Mouse (Mus musculus) heart, embryonic 13.5 days (tissue): ENCODE measurements around the gene Arl3. TPM values are rescaled to one million over a fixed set of nuclear protein-coding genes. Genes with fewer than 3 reads are reported as not detected.

ENCODE experiments used
- ATAC-seq: fragments of 200-750 bp; cut with Nextera tagmentation; 2 replicates; pipeline ENCODE4 v1.8.0; 2017; ENCODE audit warnings: moderate TSS enrichment; ENCODE audit not compliant: insufficient number of reproducible peaks, low FRiP score, low TSS enrichment; ENCODE audit errors: extremely low read depth
- H3K27ac ChIP-seq: fragments of 300-500 bp; sonication (generic); replicated peaks from 2 replicates; pipeline ENCODE4 v1.5.1; 2015; ENCODE audit warnings: moderate library complexity, mild to moderate bottlenecking, inconsistent platforms
- H3K27me3 ChIP-seq: fragments of 300-500 bp; sonication (generic); replicated peaks from 2 replicates; pipeline ENCODE4 v1.6.1; 2015; ENCODE audit warnings: mild to moderate bottlenecking, inconsistent platforms
- H3K36me3 ChIP-seq: fragments of 300-500 bp; sonication (generic); 2 replicates; pipeline ENCODE4 v1.6.1; 2015; ENCODE audit warnings: mild to moderate bottlenecking, inconsistent platforms
- H3K4me1 ChIP-seq: fragments of 300-500 bp; sonication (generic); 2 replicates; pipeline ENCODE4 v1.6.1; 2015; ENCODE audit warnings: inconsistent platforms
- H3K4me2 ChIP-seq: fragments of 300-500 bp; sonication (generic); 2 replicates; pipeline ENCODE4 v1.6.1; 2015; ENCODE audit warnings: inconsistent platforms, mild to moderate bottlenecking, moderate library complexity
- H3K4me3 ChIP-seq: fragments of 300-500 bp; sonication (generic); 2 replicates; pipeline ENCODE4 v1.5.1; 2015; ENCODE audit warnings: moderate library complexity, mild to moderate bottlenecking, inconsistent platforms
- H3K9ac ChIP-seq: fragments of 300-500 bp; sonication (generic); 2 replicates; pipeline ENCODE4 v1.6.1; 2015; ENCODE audit warnings: inconsistent platforms, mild to moderate bottlenecking, moderate library complexity
- H3K9me3 ChIP-seq: fragments of 300-500 bp; sonication (generic); 2 replicates; pipeline ENCODE4 v1.6.1; 2016; ENCODE audit warnings: inconsistent platforms
- WGBS: fragments of 180-500 bp; shearing (Covaris S2); methylation state at CpG from one replicate; pipeline ENCODE4 v1.1.7; 2015; ENCODE audit warnings: mixed read lengths; 5-methylcytosine and 5-hydroxymethylcytosine counted together
- polyA plus RNA-seq: library from polyadenylated mRNA; unstranded; fragments of >200 nt; fragmentation: Nextera tagmentation; extraction: Ambion mirVana; gene quantifications from 2 replicates; pipeline ENCODE4 v1.2.1, GENCODE M21; 2015

The Arl3 gene
- polyA plus RNA-seq, 1 experiment from 2014 or later = 82.1 TPM

DNA sequence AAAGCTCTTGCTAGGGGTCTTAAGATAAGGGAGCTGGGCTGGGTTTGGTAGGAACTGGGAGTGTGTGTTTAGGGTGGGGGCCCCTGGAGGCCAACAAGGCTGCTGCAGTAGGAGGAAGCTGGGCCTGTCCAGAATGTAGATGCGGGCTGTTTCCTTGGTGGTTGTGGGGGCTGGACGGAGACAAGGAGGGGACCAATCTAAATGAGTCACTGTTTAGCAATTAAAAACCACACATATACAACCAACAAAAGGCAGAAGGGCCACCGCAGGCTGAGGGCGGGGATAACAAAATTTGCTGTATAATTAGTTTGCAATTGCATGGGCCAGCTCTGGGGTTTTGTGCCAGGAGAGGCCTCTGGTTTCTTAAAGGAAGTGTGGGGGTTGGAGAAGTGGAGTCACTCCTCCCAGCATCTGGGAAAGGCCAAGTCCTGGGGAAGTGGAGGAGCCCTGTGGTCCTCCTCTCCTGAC lies 68.9 kb downstream of the Arl3 start:
- H3K9me3 ChIP-seq = no peaks in the 10 kb centered on the region
- peaks cover 55% of the 10 kb centered on the region for H3K4me1 ChIP-seq
- peak overlapping the region; percentile 99 for H3K9ac ChIP-seq
- ATAC-seq = no peak
- WGBS = 8% methylated on average over 4 of the region's 4 CpGs
- H3K27ac ChIP-seq = peak overlapping the region; percentile 100
- H3K36me3 ChIP-seq = peaks cover 41% of the 10 kb centered on the region
- no peaks in the 10 kb centered on the region for H3K27me3 ChIP-seq
- peak overlapping the region; percentile 79 for H3K4me3 ChIP-seq
- peak overlapping the region; percentile 88 for H3K4me2 ChIP-seq

DNA sequence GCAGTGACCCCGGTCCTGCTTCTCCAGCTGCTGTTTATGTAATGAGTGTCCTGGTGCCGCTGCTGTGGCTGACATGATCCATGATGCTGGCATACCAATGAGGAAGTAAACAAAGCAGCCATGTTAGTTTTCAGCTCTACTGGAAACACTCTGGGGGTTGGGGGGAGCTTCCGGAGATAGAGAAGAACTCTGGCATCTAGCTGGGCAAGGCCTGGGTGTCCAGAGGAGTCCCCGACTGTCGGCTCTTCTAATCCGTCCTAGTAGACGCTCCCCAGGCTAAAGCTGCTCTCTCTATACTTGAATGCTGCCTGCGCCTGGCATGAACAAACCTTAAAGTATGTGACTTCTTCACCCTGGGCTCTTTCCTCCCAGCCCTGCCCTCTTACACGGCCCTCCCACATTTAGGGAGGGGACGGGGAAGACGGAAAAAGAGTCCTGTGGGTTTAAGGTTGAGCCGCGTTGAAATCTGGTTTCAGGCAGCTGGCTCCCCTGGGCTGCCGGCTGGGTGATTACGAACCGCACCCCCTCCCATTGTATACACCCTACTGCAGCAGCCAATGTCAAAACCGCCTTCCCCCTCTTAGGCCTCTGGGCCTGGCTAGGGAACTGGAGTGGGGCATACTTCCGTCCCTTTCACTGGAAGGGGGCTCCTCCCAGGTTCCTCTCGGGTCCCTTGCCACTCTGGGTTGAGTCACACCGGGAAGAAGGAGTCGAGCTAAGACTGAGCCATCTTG lies 69.5 kb downstream of the Arl3 start:
- Histone ChIP-seq H3K27me3 (no peaks in the 10 kb centered on the region), H3K9me3 (no peaks in the 10 kb centered on the region), H3K9ac (peak overlapping the region; percentile 99), H3K4me1 (peaks cover 52% of the 10 kb centered on the region), H3K4me3 (peak overlapping the region; percentile 79), H3K4me2 (peak overlapping the region; percentile 88), H3K27ac (peak overlapping the region; percentile 100), H3K36me3 (peaks cover 36% of the 10 kb centered on the region)
- WGBS = under 1% methylated on average over 21 of the region's 21 CpGs
- peak; percentile 14; the same call in 1 of the 2 replicates for ATAC-seq

DNA sequence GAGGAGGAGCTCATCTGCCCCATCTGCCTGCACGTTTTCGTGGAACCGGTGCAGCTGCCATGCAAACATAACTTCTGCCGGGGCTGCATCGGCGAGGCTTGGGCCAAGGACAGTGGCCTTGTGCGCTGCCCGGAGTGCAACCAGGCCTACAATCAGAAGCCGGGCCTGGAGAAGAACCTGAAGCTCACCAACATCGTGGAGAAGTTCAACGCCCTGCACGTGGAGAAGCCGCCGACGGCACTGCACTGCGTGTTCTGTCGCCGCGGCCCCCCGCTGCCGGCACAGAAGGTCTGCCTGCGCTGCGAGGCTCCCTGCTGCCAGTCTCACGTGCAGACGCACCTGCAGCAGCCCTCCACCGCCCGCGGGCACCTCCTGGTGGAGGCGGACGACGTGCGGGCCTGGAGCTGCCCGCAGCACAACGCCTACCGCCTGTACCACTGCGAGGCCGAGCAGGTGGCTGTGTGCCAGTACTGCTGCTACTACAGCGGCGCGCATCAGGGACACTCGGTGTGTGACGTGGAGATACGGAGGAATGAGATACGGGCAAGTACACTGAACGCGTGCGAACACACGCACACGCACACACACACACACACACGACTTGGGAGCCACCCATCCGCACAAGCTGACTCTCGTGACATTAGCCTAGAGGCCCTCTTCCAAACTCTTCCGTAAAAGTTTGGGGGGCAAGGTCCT lies 70.4 kb downstream of the Arl3 start:
- Histone ChIP-seq H3K4me3 (peak overlapping the region; percentile 79), H3K4me2 (peak overlapping the region; percentile 88), H3K36me3 (peaks cover 27% of the 10 kb centered on the region), H3K9ac (peak overlapping the region; percentile 99), H3K4me1 (peaks cover 43% of the 10 kb centered on the region), H3K27ac (peak overlapping the region; percentile 100), H3K27me3 (no peaks in the 10 kb centered on the region), H3K9me3 (no peaks in the 10 kb centered on the region)
- under 1% methylated on average over 53 of the region's 53 CpGs for WGBS
- ATAC-seq = no peak

DNA sequence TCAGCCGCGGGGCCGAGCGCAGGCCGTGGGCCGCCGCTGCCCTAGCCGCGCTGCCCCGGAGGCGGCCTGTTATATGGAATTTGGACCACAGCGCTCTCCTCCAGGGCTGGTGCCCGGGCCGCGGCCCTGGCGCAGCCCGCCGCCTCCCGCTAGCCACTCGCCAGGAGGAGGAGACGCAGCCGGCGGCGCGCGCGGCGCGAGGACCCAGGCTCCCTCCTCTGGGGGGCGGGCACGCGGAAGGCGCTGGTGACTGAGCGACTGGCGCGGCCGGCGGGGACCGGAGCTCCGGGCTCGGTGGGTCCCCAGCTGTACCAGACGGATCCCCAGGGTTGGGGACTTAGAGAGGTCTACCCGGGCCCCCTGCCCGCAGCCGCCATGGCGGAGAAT lies 70.9 kb downstream of the Arl3 start:
- Histone ChIP-seq H3K4me3 (peak overlapping the region; percentile 79), H3K4me1 (peaks cover 37% of the 10 kb centered on the region), H3K4me2 (peak overlapping the region; percentile 88), H3K27ac (peak overlapping the region; percentile 100), H3K36me3 (peaks cover 21% of the 10 kb centered on the region), H3K9ac (peak overlapping the region; percentile 99), H3K9me3 (no peaks in the 10 kb centered on the region), H3K27me3 (no peaks in the 10 kb centered on the region)
- ATAC-seq = no peak
- under 1% methylated on average over 43 of the region's 46 CpGs for WGBS

DNA sequence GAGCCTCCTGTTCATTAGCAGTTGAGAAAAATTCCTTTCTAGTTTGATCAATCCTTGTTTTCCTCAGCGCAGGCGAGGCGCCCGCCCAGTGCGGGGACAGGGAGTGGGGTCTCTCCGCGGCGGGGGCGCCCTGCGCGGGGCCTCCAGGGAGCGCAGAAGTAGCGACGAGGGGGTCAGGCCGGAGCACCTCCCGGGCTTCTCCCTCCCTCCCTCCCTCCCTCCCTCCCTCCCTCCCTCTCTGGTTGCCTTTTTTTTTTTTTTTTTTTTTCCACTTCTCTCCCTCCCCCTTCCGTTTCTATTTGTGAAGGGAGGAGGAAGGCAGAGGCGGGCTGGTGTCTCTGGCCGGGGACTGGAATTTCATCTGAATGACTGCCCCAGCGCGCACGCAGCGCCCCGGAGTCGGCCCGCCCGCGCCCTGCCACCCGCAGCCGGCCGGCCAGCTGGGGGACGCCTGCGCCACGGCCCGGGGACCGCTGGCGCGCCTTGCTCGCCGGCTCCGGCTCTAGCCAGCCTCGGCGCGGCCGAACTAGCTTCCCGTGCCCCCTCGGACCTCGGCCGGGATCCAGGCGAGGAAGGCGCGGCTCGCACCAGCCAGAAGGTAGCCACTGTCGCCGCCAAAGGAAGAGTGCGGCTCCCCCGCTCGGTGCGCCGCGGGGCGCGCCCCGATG lies 71.5 kb downstream of the Arl3 start, which contains the start of gene Trim8:
Gene Trim8, plus strand, starts transcription at position 302 of the 668 bp plus-strand sequence.
- Histone ChIP-seq H3K9me3 (no peaks in the 10 kb centered on the region), H3K27ac (peak within 1 kb of the TSS; percentile 100), H3K36me3 (peaks cover 16% of the 10 kb centered on the region), H3K4me3 (peak within 1 kb of the TSS; percentile 79), H3K4me2 (peak within 1 kb of the TSS; percentile 88), H3K9ac (peak within 1 kb of the TSS; percentile 99), H3K4me1 (peaks cover 32% of the 10 kb centered on the region), H3K27me3 (no peaks in the 10 kb centered on the region)
- under 1% methylated on average over 60 of the region's 64 CpGs for WGBS
- ATAC-seq = 0 out of 2 replicates have a peak, but pooled peaks have one; percentile 14

DNA sequence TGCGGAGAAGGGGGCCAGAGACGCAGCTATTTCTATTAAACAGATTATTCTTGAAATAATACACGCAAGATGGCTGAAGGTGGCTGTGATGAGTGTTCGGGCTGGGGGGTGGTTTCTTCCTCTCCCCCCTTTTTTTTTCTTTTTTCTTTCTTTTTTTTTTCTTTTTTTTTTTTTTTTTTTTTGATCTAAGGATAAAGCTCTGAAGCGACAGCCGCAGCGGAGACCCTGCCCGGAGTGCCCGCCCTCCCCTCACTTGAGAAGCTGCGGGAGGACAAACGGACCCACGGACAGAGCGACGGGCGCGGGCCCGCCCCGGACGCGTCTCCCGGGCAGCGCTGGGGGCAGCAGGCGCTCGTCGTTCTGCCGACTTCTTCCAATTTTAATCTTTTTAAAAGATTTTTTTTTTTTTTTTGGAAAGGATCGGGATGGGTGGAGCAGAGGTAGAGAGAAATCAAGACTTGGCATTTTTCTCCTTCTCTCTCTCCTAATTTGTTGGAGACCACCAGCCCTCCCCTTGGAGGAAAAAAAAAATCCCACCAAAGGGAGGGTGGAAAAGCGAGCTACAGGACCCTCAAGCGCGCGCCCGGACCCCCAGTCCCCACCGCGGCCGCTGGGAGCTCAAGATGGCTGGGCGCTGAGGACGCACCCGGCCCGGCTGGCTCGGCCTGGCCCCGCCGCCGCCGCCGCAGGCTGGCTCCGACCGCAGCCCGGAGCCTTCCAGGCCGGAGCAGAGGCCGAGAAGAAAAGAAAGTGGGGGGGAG lies 72.2 kb downstream of the Arl3 start:
- Histone ChIP-seq H3K4me2 (peak overlapping the region; percentile 88), H3K27ac (peak overlapping the region; percentile 100), H3K4me1 (peaks cover 24% of the 10 kb centered on the region), H3K36me3 (peaks cover 8% of the 10 kb centered on the region), H3K9me3 (no peaks in the 10 kb centered on the region), H3K27me3 (no peaks in the 10 kb centered on the region), H3K9ac (peak overlapping the region; percentile 99), H3K4me3 (peak overlapping the region; percentile 79)
- under 1% methylated on average over 41 of the region's 50 CpGs for WGBS
- no peak for ATAC-seq

DNA sequence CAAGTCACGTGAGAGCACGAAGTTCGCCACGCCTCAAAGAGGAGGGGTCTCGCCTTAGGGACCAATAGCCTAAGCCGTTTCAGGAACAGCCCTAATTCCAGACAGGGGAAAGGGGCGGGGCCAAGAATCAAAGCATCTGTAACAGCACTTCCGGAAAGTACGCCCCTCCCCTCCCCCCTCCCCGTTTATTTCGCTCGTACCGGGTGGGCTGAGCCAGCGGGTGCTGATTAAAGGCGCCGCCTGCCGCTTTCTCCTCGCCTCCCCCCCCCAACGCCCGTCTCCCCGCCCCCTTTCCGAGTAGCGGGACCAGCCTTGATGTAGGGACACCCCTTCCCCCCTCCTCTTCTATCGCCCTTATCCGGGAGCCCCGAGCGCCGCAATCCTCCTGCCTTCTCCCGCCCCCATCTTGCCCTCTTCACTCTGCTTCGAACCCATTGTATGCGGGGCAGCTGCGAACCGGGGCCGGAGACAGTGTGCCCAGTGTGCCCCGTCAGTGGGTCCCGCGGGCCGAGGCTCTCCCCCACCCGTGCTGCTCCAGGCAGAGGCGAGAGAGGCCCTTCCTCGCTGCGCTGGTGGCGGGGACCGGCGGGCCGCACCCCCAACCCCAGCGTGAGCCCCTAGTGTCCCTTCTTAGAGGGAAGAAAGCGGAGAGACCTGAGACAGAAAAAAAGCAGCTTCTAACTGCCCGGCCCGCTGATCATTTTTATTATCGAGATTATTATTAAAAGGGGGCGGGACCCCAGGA lies 73.0 kb downstream of the Arl3 start:
- no peaks in the 10 kb centered on the region for H3K9me3 ChIP-seq
- ATAC-seq = peak; percentile 81
- peaks cover under 1% of the 10 kb centered on the region; the same call in 1 of the 2 replicates for H3K36me3 ChIP-seq
- H3K4me3 ChIP-seq = peak overlapping the region; percentile 79
- peaks cover 17% of the 10 kb centered on the region for H3K4me1 ChIP-seq
- under 1% methylated on average over 48 of the region's 52 CpGs for WGBS
- H3K9ac ChIP-seq = peak overlapping the region; percentile 99
- H3K27me3 ChIP-seq = no peaks in the 10 kb centered on the region
- H3K27ac ChIP-seq = peak overlapping the region; percentile 100
- peak overlapping the region; percentile 88 for H3K4me2 ChIP-seq

DNA sequence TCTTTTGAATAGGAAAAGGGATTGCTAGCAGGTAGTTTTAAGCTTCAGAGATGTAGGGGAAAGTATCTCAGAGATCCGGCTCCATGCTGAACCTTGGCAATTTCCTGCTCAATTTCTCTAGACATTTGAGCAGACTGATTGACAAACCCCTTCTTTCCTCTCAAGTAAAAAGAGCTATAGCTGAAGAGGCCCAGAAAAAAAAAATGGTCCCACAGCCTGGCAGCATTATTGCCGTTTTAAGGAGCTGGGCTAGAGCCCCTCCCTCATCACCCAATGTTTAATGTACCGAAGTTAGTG lies 73.5 kb downstream of the Arl3 start:
- 5% methylated on average over 3 of the region's 3 CpGs for WGBS

DNA sequence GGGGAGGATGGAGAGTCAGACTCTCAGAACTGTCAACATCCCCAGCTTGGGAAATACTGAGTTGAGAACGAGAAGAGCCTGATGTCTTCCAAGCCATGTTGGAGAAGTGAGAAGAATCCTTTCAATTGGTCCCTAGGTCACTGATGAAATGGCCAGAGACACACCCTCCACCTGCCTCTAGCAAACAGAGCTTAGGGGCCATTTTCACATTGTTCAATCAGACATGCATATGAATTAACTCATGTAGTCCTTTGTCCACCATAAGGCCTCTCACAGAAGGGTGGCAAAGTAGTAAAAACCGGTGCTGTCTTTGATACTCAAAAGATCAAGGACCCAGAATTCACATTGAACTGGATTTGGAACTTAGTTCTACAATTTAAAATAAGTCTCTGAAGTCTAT lies 75.8 kb downstream of the Arl3 start:
- Histone ChIP-seq H3K27ac (no peak overlapping the region), H3K4me1 (peaks cover 6% of the 10 kb centered on the region; the same call in 1 of the 2 replicates), H3K36me3 (no peaks in the 10 kb centered on the region), H3K9ac (no peak overlapping the region), H3K4me2 (no peak overlapping the region), H3K27me3 (no peaks in the 10 kb centered on the region), H3K4me3 (no peak overlapping the region), H3K9me3 (no peaks in the 10 kb centered on the region)
- WGBS = 62% methylated on average over 2 of the region's 2 CpGs
- ATAC-seq = no peak

More for the DNA sequence above, 73.5 kb downstream of the Arl3 start:
- 0 out of 2 replicates have a peak overlapping the region, but pooled peaks have one; percentile 13 for H3K9ac ChIP-seq
- H3K36me3 ChIP-seq = no peaks in the 10 kb centered on the region
- H3K27me3 ChIP-seq = no peaks in the 10 kb centered on the region
- peak overlapping the region; percentile 70 for H3K27ac ChIP-seq
- no peak for ATAC-seq
- no peaks in the 10 kb centered on the region for H3K9me3 ChIP-seq
- peak overlapping the region; percentile 88 for H3K4me2 ChIP-seq
- H3K4me1 ChIP-seq = peaks cover 11% of the 10 kb centered on the region
- peak overlapping the region; percentile 79 for H3K4me3 ChIP-seq

DNA sequence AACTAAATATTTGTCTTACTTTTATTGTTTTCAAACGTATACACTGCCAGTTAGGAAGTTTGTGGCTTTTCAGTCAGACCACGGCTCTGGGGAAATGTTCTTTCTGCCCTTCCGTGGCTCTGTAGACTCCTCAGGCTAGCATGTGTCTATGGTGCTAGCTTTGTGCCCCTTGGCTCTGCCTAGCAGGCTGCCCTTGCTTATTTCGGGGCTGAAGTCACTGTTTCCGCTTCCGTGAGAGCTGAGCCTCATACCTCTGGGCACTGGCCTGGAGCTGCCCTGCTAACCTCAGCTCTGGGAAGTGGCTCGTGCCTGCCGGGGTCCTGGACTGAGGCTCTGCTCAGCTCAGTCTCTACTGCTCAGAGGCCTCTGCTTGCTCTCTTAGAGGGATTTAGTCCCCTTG lies 77.9 kb downstream of the Arl3 start:
- Histone ChIP-seq H3K4me2 (no peak overlapping the region), H3K9me3 (no peaks in the 10 kb centered on the region), H3K4me1 (peaks cover 14% of the 10 kb centered on the region), H3K9ac (no peak overlapping the region), H3K27ac (no peak overlapping the region), H3K27me3 (no peaks in the 10 kb centered on the region), H3K4me3 (no peak overlapping the region), H3K36me3 (no peaks in the 10 kb centered on the region)
- no peak for ATAC-seq
- WGBS = 69% methylated on average over 8 of the region's 8 CpGs
